Mouse (Mus musculus) lung, embryonic 16.5 days (tissue): ENCODE results near the gene Gm45234. TPM values are rescaled to one million over a fixed set of nuclear protein-coding genes. Genes with fewer than 3 reads are reported as not detected.

Source experiments
- ATAC-seq: fragments of 200-750 bp; cut with Nextera tagmentation; 2 replicates; pipeline ENCODE4 v1.8.0; 2017; ENCODE audit warnings: low read depth, mild to moderate bottlenecking, moderate library complexity
- H3K27ac ChIP-seq: fragments of 300-500 bp; sonication (generic); 2 replicates; pipeline ENCODE4 v1.5.1; 2014; ENCODE audit warnings: mild to moderate bottlenecking, control low read depth, low read length
- H3K27me3 ChIP-seq: fragments of 300-500 bp; sonication (generic); 2 replicates; pipeline ENCODE4 v1.6.1; 2014; ENCODE audit warnings: low read depth, low read length, mixed read lengths; ENCODE audit not compliant: control insufficient read depth, insufficient read depth
- H3K36me3 ChIP-seq: fragments of 300-500 bp; sonication (generic); 2 replicates; pipeline ENCODE4 v1.6.1; 2014; ENCODE audit warnings: low read length; ENCODE audit not compliant: control insufficient read depth, insufficient read depth
- H3K4me1 ChIP-seq: fragments of 300-500 bp; sonication (generic); replicated peaks from 2 replicates; pipeline ENCODE4 v1.6.1; 2014; ENCODE audit warnings: low read length, mixed read lengths; ENCODE audit not compliant: control insufficient read depth, insufficient read depth
- H3K4me2 ChIP-seq: fragments of 300-500 bp; sonication (generic); 2 replicates; pipeline ENCODE4 v1.6.1; 2014; ENCODE audit warnings: low read depth, low read length, control low read depth
- H3K4me3 ChIP-seq: fragments of 300-500 bp; sonication (generic); 2 replicates; pipeline ENCODE4 v1.5.1; 2014; ENCODE audit warnings: mild to moderate bottlenecking, low read length, control low read depth
- H3K9ac ChIP-seq: fragments of 300-500 bp; sonication (generic); 2 replicates; pipeline ENCODE4 v1.6.1; 2014; ENCODE audit warnings: low read length, control low read depth
- H3K9me3 ChIP-seq: fragments of 300-500 bp; sonication (generic); 2 replicates; pipeline ENCODE4 v1.6.1; 2016; ENCODE audit warnings: low read length; ENCODE audit not compliant: control insufficient read depth
- WGBS: fragments of 180-500 bp; shearing (Covaris S2); extraction: QIAGEN DNeasy Blood & Tissue Kit; methylation state at CpG from one replicate; pipeline ENCODE4 v1.1.7; 2014; 5-methylcytosine and 5-hydroxymethylcytosine counted together
- polyA plus RNA-seq: library from polyadenylated mRNA; unstranded; fragments of >200 nt; fragmentation: Nextera tagmentation; extraction: Ambion mirVana; gene quantifications from 2 replicates; pipeline ENCODE4 v1.2.1, GENCODE M21; 2015

Gm45234 gene
- polyA plus RNA-seq, 1 experiment from 2014 or later = not detected

DNA sequence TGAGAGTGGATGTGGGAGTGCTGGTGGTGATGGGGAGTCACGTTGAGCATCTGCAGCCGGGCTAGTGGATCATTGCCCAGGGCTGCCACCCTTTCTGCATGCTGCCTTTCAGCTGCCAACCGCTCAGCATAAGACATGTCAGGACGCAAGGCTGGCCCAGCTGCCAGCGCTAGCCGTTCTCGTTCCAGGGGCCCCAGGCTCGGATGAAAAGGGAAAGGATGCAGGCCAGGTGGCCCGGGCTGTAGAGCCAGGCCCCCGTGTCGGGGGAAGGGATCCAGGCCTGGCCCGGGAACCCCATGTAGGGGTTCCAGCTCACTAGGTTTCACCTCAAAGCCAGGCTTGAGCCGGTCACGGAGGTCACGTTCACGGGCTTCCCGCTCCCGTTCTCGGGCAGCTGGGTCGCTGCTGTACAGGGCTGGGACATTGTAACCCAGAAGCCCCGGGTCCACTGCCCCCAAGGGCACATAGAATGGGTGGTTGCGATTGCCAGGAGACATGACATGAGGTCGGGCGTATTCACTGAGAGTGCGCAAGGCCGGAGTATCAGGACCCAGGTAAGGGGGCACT lies 11.0 kb downstream of the Gm45234 start:
- Histone ChIP-seq H3K27ac (peak overlapping the region; percentile 58), H3K4me2 (peak overlapping the region; percentile 97), H3K4me3 (peak overlapping the region; percentile 58), H3K36me3 (peaks cover 32% of the 10 kb centered on the region), H3K9ac (peak overlapping the region; percentile 84), H3K9me3 (no peaks in the 10 kb centered on the region), H3K27me3 (no peaks in the 10 kb centered on the region), H3K4me1 (peaks cover 26% of the 10 kb centered on the region)
- no peak for ATAC-seq
- 74% methylated on average over 26 of the region's 26 CpGs for WGBS

DNA sequence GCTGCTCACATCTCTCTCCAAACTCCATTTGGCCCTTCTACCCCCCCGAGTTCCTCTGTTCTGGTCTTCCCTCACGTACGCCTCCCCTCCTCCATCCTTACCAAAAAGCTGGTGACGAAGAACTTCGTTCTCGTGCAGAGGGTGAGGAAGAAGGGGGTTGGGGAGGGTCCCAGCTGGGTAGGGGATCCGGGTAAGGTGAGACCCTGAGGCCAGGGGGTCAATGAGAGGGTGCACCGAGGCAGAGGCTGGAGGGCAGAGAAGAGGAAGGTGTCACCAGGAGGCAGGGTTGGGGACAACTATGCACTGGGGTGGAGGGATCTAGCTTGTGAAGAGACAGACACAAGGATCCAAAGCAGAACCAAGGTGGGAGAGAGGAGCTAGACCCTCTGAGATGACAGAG lies 12.2 kb downstream of the Gm45234 start:
- no peak for ATAC-seq
- Histone ChIP-seq H3K27ac (no peak overlapping the region), H3K9me3 (no peaks in the 10 kb centered on the region), H3K36me3 (peaks cover 26% of the 10 kb centered on the region), H3K27me3 (no peaks in the 10 kb centered on the region), H3K4me2 (no peak overlapping the region), H3K4me1 (peaks cover 34% of the 10 kb centered on the region), H3K4me3 (no peak overlapping the region), H3K9ac (no peak overlapping the region)
- WGBS = 82% methylated on average over 8 of the region's 8 CpGs

DNA sequence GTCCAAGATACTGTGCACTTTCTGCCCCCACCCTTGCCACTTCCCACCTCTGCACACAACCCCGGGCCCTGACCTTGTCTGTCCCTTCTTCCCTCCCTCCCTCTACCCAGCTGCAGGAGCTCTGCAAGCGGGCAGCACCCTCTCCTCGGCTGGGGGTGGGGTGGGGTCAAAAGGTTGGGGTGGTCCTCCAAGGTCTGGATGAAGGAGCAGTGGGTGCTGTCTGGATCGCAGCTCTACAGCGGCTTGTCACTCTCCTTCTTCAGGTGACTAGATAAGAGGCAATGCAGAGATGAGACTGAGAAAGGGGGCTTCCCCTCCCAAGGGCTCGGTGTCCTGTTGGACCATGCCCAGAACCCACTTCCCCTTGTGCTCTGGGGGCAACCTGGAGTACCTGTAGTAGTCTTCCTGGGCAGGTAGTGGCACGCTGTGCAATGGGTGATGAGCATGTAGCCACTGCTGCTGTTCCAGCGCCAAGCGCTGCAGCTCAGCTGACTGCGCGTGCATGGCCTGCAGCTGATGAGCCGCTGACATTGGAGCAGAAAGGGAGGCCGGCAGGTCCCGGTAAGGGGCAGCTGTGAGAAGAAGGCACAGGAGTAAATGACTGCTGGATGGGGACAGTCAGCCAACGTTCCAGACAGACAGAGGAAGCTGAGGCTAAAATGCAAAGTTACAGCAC lies 12.8 kb downstream of the Gm45234 start:
- H3K27me3 ChIP-seq = no peaks in the 10 kb centered on the region
- H3K4me1 ChIP-seq = peaks cover 36% of the 10 kb centered on the region
- no peak for ATAC-seq

DNA sequence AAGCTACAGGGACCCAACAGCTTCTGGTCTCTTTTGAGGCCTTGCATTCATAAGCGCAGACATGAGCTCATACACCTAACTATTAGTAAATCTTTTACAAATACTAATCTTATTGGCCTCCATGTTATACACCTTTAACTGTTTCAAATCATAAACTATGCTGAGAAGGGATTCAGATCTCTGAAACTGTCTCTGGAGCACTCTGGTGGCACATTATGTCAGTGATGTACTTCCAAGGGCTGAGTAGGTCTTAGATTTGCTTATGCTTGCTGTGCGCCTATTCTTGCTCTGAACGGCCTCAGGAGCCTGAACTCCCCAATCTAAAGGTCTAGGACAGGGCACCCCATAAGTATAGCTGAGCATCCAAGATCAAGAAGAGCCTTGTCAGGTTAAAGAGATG lies 14.0 kb downstream of the Gm45234 start:
- Histone ChIP-seq H3K27ac (peak overlapping the region; percentile 100), H3K4me3 (peak overlapping the region; percentile 69), H3K9ac (peak overlapping the region; percentile 84), H3K4me1 (peaks cover 39% of the 10 kb centered on the region), H3K4me2 (peak overlapping the region; percentile 82), H3K36me3 (peaks cover 18% of the 10 kb centered on the region), H3K9me3 (no peaks in the 10 kb centered on the region), H3K27me3 (no peaks in the 10 kb centered on the region)
- 73% methylated on average over 3 of the region's 3 CpGs for WGBS
- no peak for ATAC-seq

More for the DNA sequence above, 12.8 kb downstream of the Gm45234 start:
- Histone ChIP-seq H3K27ac (no peak overlapping the region), H3K36me3 (peaks cover 22% of the 10 kb centered on the region), H3K9ac (0 out of 2 replicates have a peak overlapping the region, but pooled peaks have one; percentile 2), H3K9me3 (no peaks in the 10 kb centered on the region), H3K4me3 (no peak overlapping the region), H3K4me2 (no peak overlapping the region)
- WGBS = 85% methylated on average over 15 of the region's 15 CpGs

DNA sequence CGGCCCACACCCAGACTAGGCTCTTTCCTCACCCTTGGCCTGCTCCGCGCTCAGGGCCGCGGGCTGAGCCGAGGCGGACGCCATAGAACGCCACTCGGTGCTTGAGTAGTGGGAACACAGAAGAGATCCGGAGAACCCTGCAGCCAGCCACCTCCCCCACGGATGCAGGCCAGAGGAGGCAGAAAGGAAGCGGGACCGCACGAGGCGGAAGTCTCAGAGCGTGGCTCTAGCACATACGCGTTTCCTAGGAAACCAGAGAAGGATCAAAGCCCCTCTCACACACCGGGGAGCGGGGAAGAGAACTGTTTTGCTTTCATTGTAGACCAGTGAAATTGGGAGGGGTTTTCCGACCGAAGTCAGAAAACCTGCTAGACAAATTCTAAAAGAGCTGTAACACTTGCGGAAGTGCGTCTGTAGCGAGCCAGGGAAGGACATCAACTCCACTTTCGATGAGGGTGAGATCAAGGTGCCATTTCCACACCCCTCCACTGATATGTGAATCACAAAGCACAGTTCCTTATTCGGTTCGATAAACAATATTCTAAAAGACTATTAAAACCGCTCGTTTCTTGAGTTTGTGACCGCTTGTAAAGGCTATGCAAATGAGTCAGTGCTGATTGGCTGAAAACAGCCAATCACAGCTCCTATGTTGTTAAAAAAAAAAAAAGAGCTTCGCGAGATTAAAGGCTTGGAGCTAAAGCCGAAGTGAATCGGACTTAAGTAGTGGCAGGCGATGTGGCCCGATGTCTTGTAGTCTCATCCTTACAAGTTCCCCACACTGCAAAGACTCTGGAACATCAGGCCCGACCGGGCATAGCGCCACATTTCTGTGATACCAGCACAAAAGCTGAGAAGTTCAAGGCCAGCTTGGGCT lies 14.7 kb downstream of the Gm45234 start, which contains the start of gene Grcc10:
TSS of gene Grcc10 (minus strand) at position 487 of the 874 bp plus-strand sequence.
- Histone ChIP-seq H3K9ac (peak within 1 kb of the TSS; percentile 84), H3K4me2 (peak within 1 kb of the TSS; percentile 82), H3K27ac (peak within 1 kb of the TSS; percentile 100), H3K27me3 (no peaks in the 10 kb centered on the region), H3K4me3 (peak within 1 kb of the TSS; percentile 69), H3K9me3 (no peaks in the 10 kb centered on the region), H3K4me1 (peaks cover 32% of the 10 kb centered on the region), H3K36me3 (peaks cover 18% of the 10 kb centered on the region)
- under 1% methylated on average over 41 of the region's 41 CpGs for WGBS
- ATAC-seq = peak; percentile 84

DNA sequence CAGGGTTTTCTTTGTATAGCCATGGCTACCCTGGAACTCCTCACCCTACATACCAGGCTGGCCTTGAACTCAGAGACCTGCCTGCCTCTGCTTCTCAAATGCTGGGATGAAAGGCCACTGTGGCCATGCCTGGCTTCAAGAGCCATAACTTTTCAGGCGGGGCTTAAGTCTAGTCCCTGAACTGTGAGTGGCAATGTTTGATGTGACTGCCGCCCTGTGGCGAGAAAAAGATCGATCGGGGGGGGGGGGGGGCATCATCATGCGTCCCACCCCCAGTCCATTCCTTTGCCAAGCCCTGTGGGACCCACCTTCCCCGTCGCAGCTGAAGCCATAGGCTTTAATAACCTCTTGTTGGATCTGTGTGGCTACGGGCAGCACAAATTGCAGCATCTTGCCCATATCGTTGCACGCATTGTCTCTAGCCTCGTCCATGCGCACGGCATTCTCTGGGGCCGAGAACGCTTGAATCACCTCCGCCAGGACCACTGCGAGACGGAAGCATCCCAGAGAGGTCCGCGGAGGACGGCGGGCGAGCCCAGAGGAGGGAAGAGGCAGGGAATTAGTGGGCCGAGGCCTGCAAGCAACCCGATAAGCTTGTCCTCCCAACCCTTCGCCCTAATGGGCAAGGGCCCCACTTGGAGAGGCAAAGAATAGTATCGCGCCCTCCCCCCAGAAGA lies 15.5 kb downstream of the Gm45234 start:
- Histone ChIP-seq H3K36me3 (peaks cover 18% of the 10 kb centered on the region), H3K9ac (peak overlapping the region; percentile 84), H3K4me2 (peak overlapping the region; percentile 82), H3K9me3 (no peaks in the 10 kb centered on the region), H3K4me1 (peaks cover 28% of the 10 kb centered on the region), H3K27ac (peak overlapping the region; percentile 100), H3K4me3 (peak overlapping the region; percentile 69), H3K27me3 (no peaks in the 10 kb centered on the region)
- peak; percentile 15 for ATAC-seq
- WGBS = under 1% methylated on average over 29 of the region's 29 CpGs

DNA sequence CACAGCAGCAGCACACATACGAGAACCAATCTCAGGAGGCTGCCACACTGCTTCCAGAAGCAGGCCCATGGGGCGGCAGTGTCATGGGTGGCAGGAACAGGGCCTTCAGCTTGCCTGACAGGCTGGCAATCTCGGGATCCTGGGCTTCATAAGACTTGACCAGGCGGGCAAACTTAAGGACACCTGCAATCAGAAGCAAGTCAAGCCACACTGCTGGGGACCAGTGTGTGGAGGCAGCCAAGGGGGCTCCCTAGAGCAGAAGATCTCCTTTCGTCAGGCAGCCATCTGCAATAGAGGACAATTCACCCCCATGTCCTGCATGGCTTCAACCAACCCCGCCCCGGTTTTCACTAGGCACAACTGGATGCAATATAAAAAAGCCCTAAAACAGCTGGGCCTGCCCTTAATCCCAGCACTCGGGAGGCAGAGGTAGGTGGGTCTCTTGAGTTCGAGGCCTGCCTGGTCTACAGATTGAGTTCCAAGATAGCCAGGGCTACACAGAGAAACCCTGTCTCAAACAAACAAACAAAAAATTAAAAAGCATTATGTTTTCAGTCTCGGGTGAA lies 16.5 kb downstream of the Gm45234 start:
- WGBS = 84% methylated on average over 10 of the region's 10 CpGs
- no peaks in the 10 kb centered on the region for H3K9me3 ChIP-seq
- H3K27me3 ChIP-seq = no peaks in the 10 kb centered on the region
- no peak for ATAC-seq
- peak overlapping the region; percentile 78 for H3K27ac ChIP-seq
- peak overlapping the region; percentile 47 for H3K9ac ChIP-seq
- no peak overlapping the region; the same call in 1 of the 2 replicates for H3K4me2 ChIP-seq
- H3K4me1 ChIP-seq = peaks cover 24% of the 10 kb centered on the region
- H3K4me3 ChIP-seq = no peak overlapping the region
- peaks cover 9% of the 10 kb centered on the region for H3K36me3 ChIP-seq

DNA sequence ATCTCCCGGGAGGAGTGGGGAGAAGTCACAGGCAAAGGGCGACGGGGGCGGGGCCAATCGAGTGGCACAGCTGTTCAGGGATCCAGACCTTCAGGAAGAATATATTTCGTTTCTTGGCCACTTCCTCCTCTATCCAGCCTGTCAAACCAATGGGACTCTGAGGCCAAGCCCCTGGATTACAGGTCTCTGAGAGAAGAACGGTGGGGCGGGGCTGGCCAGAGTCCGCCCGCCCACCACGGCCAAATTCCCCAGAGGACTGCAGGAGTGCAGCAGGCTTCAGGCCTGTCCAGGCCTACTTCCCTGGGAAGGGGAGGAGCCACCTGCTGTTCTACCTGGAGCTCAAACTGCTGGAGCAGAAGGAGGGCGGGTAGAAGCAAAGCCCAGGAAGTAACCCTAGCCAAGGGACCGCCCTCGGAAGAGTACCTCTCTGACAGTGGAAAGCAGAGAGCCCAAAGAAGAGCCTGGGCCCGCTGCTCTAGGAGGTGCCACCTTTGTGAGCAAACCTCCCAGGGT lies 17.3 kb downstream of the Gm45234 start, which contains the start of gene Ptpn6:
TSS of gene Ptpn6 (minus strand) at position 204 of the 513 bp plus-strand sequence.
- H3K27me3 ChIP-seq = no peaks in the 10 kb centered on the region
- ATAC-seq = peak; percentile 65
- peaks cover 9% of the 10 kb centered on the region for H3K36me3 ChIP-seq
- WGBS = 22% methylated on average over 15 of the region's 15 CpGs
- no peaks in the 10 kb centered on the region for H3K9me3 ChIP-seq
- H3K27ac ChIP-seq = peak within 1 kb of the TSS; percentile 78
- peak within 1 kb of the TSS; percentile 47 for H3K9ac ChIP-seq
- peaks cover 24% of the 10 kb centered on the region for H3K4me1 ChIP-seq
- H3K4me2 ChIP-seq = peak within 1 kb of the TSS; percentile 40
- peak within 1 kb of the TSS; percentile 29 for H3K4me3 ChIP-seq
